Mouse (Mus musculus) spleen, adult 2 months (tissue): Measurements from ENCODE around the gene Gadd45b.

Experiments
- CTCF ChIP-seq: fragments of 200-500 bp; IDR thresholded peaks from 2 replicates; pipeline ENCODE4 v1.5.1; 2011; ENCODE audit warnings: mild to moderate bottlenecking, inconsistent platforms; ENCODE audit not compliant: insufficient read depth, insufficient read length, insufficient replicate concordance; ENCODE audit errors: extremely low read depth
- POLR2A ChIP-seq: fragments of 200-500 bp; IDR thresholded peaks from 2 replicates; pipeline ENCODE4 v1.6.1; 2011; ENCODE audit warnings: low read depth, low read length, inconsistent platforms

DNA sequence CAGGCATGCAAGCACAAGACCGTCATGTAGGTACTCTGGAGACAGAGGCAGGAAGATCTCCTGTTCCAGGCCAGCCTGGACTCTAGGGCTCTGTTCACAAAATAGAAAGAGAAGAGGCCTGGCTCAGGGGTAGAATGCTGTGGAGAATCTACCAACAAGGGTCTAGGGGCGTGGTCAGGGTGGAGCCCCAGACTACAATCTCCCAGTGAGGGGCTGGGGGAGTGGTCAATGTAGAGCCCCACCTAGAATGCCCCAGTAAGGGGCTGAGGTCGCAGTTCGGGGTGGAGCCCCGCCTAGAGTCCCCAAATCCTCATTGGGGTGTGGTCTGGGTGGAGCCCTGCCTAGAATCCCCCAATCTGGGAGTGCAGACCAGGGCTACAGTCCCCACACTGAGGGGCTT is 20.4 kb downstream of the Gadd45b start:
- TF ChIP-seq POLR2A, result no peak
- TF ChIP-seq CTCF, result no peak
